Mouse (Mus musculus) small intestine, adult 2 months (tissue): ENCODE measurements around the gene Dtx3. TPM values are rescaled to one million over a fixed set of nuclear protein-coding genes. Genes with fewer than 3 reads are reported as not detected.

ENCODE experiments used
- H3K27ac ChIP-seq: fragments of 200-500 bp; 2 replicates; pipeline ENCODE4 v1.5.1; 2012; ENCODE audit warnings: low read depth, low read length, control low read depth, inconsistent platforms; ENCODE audit not compliant: insufficient read depth
- H3K27me3 ChIP-seq: fragments of 200-500 bp; 2 replicates; pipeline ENCODE4 v1.6.1; 2012; ENCODE audit warnings: mild to moderate bottlenecking, moderate library complexity, low read length, inconsistent platforms; ENCODE audit not compliant: control insufficient read depth, insufficient read depth
- H3K36me3 ChIP-seq: fragments of 200-500 bp; 2 replicates; pipeline ENCODE4 v1.6.1; 2012; ENCODE audit warnings: mild to moderate bottlenecking, low read length, control low read depth, inconsistent platforms; ENCODE audit not compliant: control insufficient read depth, insufficient read depth
- H3K4me1 ChIP-seq: fragments of 200-500 bp; 2 replicates; pipeline ENCODE4 v1.6.1; 2012; ENCODE audit warnings: low read length, inconsistent platforms, mixed read lengths; ENCODE audit not compliant: control insufficient read depth, insufficient read depth, insufficient read length
- H3K4me3 ChIP-seq: fragments of 200-500 bp; 2 replicates; pipeline ENCODE4 v1.5.1; 2012; ENCODE audit warnings: low read depth, mild to moderate bottlenecking, control low read depth, inconsistent platforms, low read length, moderate library complexity
- CTCF ChIP-seq: fragments of 200-500 bp; IDR thresholded peaks from 2 replicates; pipeline ENCODE4 v1.5.1; 2012; ENCODE audit warnings: low read depth, mild to moderate bottlenecking, control low read depth, inconsistent platforms, low read length, moderate library complexity, mixed read lengths; ENCODE audit not compliant: insufficient replicate concordance, insufficient read length; ENCODE audit errors: extremely low read depth
- POLR2A ChIP-seq: fragments of 200-500 bp; IDR thresholded peaks from 2 replicates; pipeline ENCODE4 v1.6.1; 2012; ENCODE audit warnings: low read depth, mild to moderate bottlenecking, control low read depth, inconsistent platforms, low read length, moderate library complexity
- WGBS: fragments of 180-500 bp; shearing (Covaris S2); methylation state at CpG from one replicate; pipeline ENCODE4 v1.1.7; 2018; 5-methylcytosine and 5-hydroxymethylcytosine counted together
- polyA plus RNA-seq: library from polyadenylated mRNA; depleted of rRNA; stranded (reverse); fragments of >200 nt; gene quantifications from 2 replicates; pipeline ENCODE4 v1.2.3, GENCODE M21; 2012

Gene Dtx3
- polyA plus RNA-seq, 1 experiment, result 35.3 TPM

DNA sequence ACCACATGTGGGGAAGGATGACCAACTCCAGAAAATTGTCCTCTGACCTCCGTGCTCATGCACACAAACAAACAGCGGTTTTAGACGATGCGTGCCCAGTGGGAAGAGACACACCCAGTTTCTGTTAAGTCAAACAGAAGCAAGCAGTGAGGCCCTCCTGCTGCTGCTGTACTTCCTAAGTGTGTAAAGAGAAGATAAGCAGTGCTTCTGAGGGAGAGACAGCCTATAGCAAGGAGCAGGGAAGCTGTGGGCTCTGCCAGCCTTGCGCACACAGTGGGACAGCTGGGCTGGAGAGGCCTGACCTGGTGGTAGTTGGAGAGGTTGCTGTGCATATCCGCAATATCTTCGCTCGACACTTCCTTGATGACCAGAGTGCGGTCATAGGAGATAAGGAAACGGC, 9.8 kb upstream of the Dtx3 start:
- Histone ChIP-seq H3K4me1 (peaks cover under 1% of the 10 kb centered on the region; the same call in 1 of the 2 replicates), H3K27me3 (no peaks in the 10 kb centered on the region), H3K27ac (no peak overlapping the region), H3K36me3 (peaks cover 55% of the 10 kb centered on the region), H3K4me3 (no peak overlapping the region)
- TF ChIP-seq CTCF (no peak), POLR2A (no peak)
- 81% methylated on average over 10 of the region's 10 CpGs for WGBS

DNA sequence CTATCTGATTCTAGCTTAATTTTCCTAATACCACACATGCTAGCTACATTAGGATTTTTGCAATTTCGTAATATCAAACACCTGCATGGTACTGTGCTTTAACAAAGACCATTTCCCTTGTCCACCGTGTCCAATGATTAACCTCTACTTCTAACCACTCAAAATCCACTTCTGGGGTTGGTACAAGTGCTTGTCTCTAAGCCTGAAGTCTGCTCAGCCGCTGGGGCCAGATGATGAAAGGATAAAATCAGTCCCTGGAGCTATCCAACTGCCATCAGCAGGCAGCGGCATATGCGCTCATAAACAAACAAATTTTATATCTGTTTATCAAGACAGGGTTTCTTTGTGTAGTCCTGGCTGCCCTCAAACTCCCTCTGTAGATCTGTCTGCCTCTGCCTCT, 9.1 kb upstream of the Dtx3 start:
- H3K27ac ChIP-seq, result no peak overlapping the region
- H3K36me3 ChIP-seq, result peaks cover 61% of the 10 kb centered on the region
- TF ChIP-seq POLR2A (no peak), CTCF (no peak)
- no peaks in the 10 kb centered on the region for H3K4me1 ChIP-seq
- 83% methylated on average over 5 of the region's 5 CpGs for WGBS
- H3K27me3 ChIP-seq, result no peaks in the 10 kb centered on the region
- H3K4me3 ChIP-seq, result no peak overlapping the region

- peaks cover 71% of the 10 kb centered on the region for H3K36me3 ChIP-seq
- no peak overlapping the region for H3K27ac ChIP-seq
- TF ChIP-seq CTCF, result no peak
- TF ChIP-seq POLR2A, result no peak
- 93% methylated on average over 3 of the region's 3 CpGs for WGBS
- H3K27me3 ChIP-seq, result no peaks in the 10 kb centered on the region
- no peak overlapping the region for H3K4me3 ChIP-seq
- H3K4me1 ChIP-seq, result no peaks in the 10 kb centered on the region
Measured at GRCm38 (mm10) chr10:127203106-127203505, 7.6 kb upstream of the Dtx3 start.

GRCm38 (mm10) chr10:127200279-127200678, 4.8 kb upstream of the Dtx3 start:
- H3K27me3 ChIP-seq, result no peaks in the 10 kb centered on the region
- H3K4me1 ChIP-seq, result no peaks in the 10 kb centered on the region; the same call in 1 of the 2 replicates
- H3K36me3 ChIP-seq, result peaks cover 53% of the 10 kb centered on the region
- no peak overlapping the region for H3K4me3 ChIP-seq
- WGBS, result 88% methylated on average over 8 of the region's 8 CpGs
- no peak for TF ChIP-seq CTCF
- no peak for TF ChIP-seq POLR2A
- no peak overlapping the region for H3K27ac ChIP-seq

DNA sequence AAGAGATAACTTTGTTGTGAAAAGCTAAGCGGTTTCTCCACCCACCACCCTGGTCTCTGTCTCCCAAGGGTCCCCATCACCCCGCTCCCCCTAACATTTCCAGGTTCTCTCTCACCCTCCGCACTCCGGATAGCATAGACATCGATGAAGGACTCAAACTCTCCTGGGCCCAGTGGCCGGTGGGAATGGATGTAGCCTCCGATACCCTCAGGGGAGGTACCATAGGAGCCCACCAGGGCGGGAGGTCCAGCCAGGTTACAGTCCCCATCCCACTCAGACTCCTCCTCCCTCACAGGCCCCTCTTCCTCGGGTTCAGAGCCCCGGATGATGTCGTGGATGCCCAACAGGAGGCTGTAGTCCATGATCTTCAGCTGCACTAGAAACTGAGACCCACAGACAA, 3.9 kb upstream of the Dtx3 start:
- no peak overlapping the region for H3K27ac ChIP-seq
- TF ChIP-seq CTCF (no peak), POLR2A (no peak)
- no peaks in the 10 kb centered on the region; the same call in 1 of the 2 replicates for H3K4me1 ChIP-seq
- no peaks in the 10 kb centered on the region for H3K27me3 ChIP-seq
- H3K4me3 ChIP-seq, result no peak overlapping the region
- 92% methylated on average over 11 of the region's 11 CpGs for WGBS
- peaks cover 45% of the 10 kb centered on the region for H3K36me3 ChIP-seq

- H3K27ac ChIP-seq, result no peak overlapping the region
- H3K4me1 ChIP-seq, result no peaks in the 10 kb centered on the region; the same call in 1 of the 2 replicates
- H3K27me3 ChIP-seq, result no peaks in the 10 kb centered on the region
- WGBS, result 86% methylated on average over 5 of the region's 5 CpGs
- H3K36me3 ChIP-seq, result peaks cover 44% of the 10 kb centered on the region
- no peak overlapping the region for H3K4me3 ChIP-seq
- TF ChIP-seq CTCF (no peak), POLR2A (no peak)
Measured at GRCm38 (mm10) chr10:127199068-127199467, 3.5 kb upstream of the Dtx3 start.

- Histone ChIP-seq H3K36me3 (peaks cover 41% of the 10 kb centered on the region), H3K4me1 (no peaks in the 10 kb centered on the region; the same call in 1 of the 2 replicates), H3K4me3 (no peak overlapping the region), H3K27me3 (no peaks in the 10 kb centered on the region), H3K27ac (no peak overlapping the region)
- WGBS, result 56% methylated on average over 2 of the region's 2 CpGs
- TF ChIP-seq CTCF (no peak), POLR2A (no peak)
Measured at GRCm38 (mm10) chr10:127198492-127198891, 3.0 kb upstream of the Dtx3 start.

DNA sequence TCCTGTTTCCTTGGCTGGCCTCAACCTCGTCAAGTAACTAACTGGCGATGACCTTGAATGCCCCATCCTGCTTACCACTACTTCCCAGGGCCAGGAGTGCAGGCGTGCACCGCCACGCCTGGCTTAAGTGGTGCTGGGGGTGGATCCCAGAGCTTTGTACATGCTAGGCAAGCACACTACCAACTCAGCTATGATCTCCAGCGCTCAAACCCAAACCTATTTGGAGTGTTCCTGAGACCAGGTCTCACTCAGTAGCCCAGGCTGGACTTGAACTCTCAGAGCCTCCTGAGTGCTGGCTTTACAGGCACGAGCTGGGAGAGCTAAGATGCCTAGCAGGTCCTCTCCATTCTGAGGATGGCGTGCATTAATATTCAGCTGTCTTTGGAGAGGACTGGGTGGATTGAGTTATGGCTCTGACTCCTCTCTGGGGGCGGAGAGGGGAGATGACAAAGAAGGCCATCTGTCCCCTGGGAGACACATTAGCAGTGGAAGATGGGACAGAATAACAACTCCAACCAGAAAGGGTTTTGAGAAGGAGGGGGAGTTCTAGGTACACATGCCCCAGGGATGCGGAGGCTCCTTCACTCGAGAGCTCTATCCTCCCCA, 2.1 kb upstream of the Dtx3 start:
- no peaks in the 10 kb centered on the region for H3K27me3 ChIP-seq
- peaks cover 34% of the 10 kb centered on the region for H3K36me3 ChIP-seq
- no peak overlapping the region for H3K4me3 ChIP-seq
- H3K4me1 ChIP-seq, result no peaks in the 10 kb centered on the region; the same call in 1 of the 2 replicates
- H3K27ac ChIP-seq, result no peak overlapping the region
- no peak for TF ChIP-seq POLR2A
- no peak for TF ChIP-seq CTCF
- 79% methylated on average over 11 of the region's 11 CpGs for WGBS
